Mouse (Mus musculus) retina, embryonic 14.5 days (tissue): ENCODE data around the gene Kcna3.

Source experiments
- DNase-seq: peaks from one replicate; pipeline ENCODE4 v3.0.0-alpha.2; 2015; ENCODE audit warnings: low spot score

Gene Kcna3

GRCm38 (mm10) chr3:107035521-107036457, at the start of gene Kcna3:
Kcna3 (plus strand) TSS chr3:107036169.
- peak; percentile 86 for DNase-seq

GRCm38 (mm10) chr3:106991334-106991733, 44.6 kb upstream of the Kcna3 start:
- DNase-seq = no peak

- peak; percentile 3 for DNase-seq
These were observed 40.6 kb upstream of the Kcna3 start for GRCm38 (mm10) chr3:106995347-106995746.

GRCm38 (mm10) chr3:106996186-106996585, 39.8 kb upstream of the Kcna3 start:
- peak; percentile 24 for DNase-seq

- DNase-seq = no peak
These were observed 37.6 kb upstream of the Kcna3 start for GRCm38 (mm10) chr3:106998370-106998769.

- no peak for DNase-seq
These were observed 35.8 kb upstream of the Kcna3 start for GRCm38 (mm10) chr3:107000165-107000564.

- DNase-seq = no peak
These were observed 33.5 kb upstream of the Kcna3 start for GRCm38 (mm10) chr3:107002249-107003123.

- DNase-seq = no peak
These were observed 26.5 kb upstream of the Kcna3 start for GRCm38 (mm10) chr3:107009329-107010076.

- no peak for DNase-seq
These were observed 17.7 kb upstream of the Kcna3 start for GRCm38 (mm10) chr3:107018286-107018685.

GRCm38 (mm10) chr3:107031547-107031946, 4.4 kb upstream of the Kcna3 start:
- no peak for DNase-seq

- DNase-seq = no peak
These were observed 1.2 kb upstream of the Kcna3 start for GRCm38 (mm10) chr3:107034776-107035175.

GRCm38 (mm10) chr3:107036458-107037039, 580 bp downstream of the Kcna3 start:
- DNase-seq = peak; percentile 65

GRCm38 (mm10) chr3:107037105-107037504, 1.1 kb downstream of the Kcna3 start:
- no peak for DNase-seq

GRCm38 (mm10) chr3:107037536-107038155, 1.7 kb downstream of the Kcna3 start:
- DNase-seq = no peak

- no peak for DNase-seq
These were observed 2.2 kb downstream of the Kcna3 start for GRCm38 (mm10) chr3:107038156-107038536.

GRCm38 (mm10) chr3:107038661-107039223, 2.8 kb downstream of the Kcna3 start:
- DNase-seq = peak; percentile 54

GRCm38 (mm10) chr3:107039306-107039705, 3.3 kb downstream of the Kcna3 start:
- no peak for DNase-seq

GRCm38 (mm10) chr3:107040408-107040807, 4.4 kb downstream of the Kcna3 start:
- no peak for DNase-seq

GRCm38 (mm10) chr3:107041718-107042117, 5.7 kb downstream of the Kcna3 start:
- DNase-seq = no peak

- no peak for DNase-seq
These were observed 25.5 kb downstream of the Kcna3 start for GRCm38 (mm10) chr3:107061468-107061867.

- no peak for DNase-seq
These were observed 26.8 kb downstream of the Kcna3 start for GRCm38 (mm10) chr3:107062771-107063170.
